Mouse (Mus musculus): ENCODE data around the gene Madcam1. TPM values are rescaled to one million over a fixed set of nuclear protein-coding genes. Genes with fewer than 3 reads are reported as not detected.

The Madcam1 gene
- polyA plus RNA-seq, 1 experiment from 2014 or later: 1.1 TPM

Other genes starting within 250 kb of the Madcam1 start
- not detected in 2 replicates for gene Vmn2r83, start 195.8 kb upstream of the Madcam1 start, polyA plus RNA-seq (2015; fragmentation: Nextera tagmentation; extraction: Ambion mirVana)
- 15.4 and 17.5 TPM in 2 replicates for gene Plpp2, start 130.8 kb upstream of the Madcam1 start, polyA plus RNA-seq (2015; fragmentation: Nextera tagmentation; extraction: Ambion mirVana)
- 58.8 and 59.5 TPM in 2 replicates for gene Mier2, start 109.4 kb upstream of the Madcam1 start, polyA plus RNA-seq (2015; fragmentation: Nextera tagmentation; extraction: Ambion mirVana)
- not detected in 2 replicates for gene Theg, start 77.2 kb upstream of the Madcam1 start, polyA plus RNA-seq (2015; fragmentation: Nextera tagmentation; extraction: Ambion mirVana)
- gene C2cd4c, start 50.5 kb upstream of the Madcam1 start, polyA plus RNA-seq (2015; fragmentation: Nextera tagmentation; extraction: Ambion mirVana): 0.11 and 0.17 TPM in 2 replicates
- 34.5 and 39.0 TPM in 2 replicates for gene Shc2, start 26.6 kb upstream of the Madcam1 start, polyA plus RNA-seq (2015; fragmentation: Nextera tagmentation; extraction: Ambion mirVana)
- gene Odf3l2, start 18.8 kb upstream of the Madcam1 start, polyA plus RNA-seq (2015; fragmentation: Nextera tagmentation; extraction: Ambion mirVana): not detected in 2 replicates
- gene Tpgs1, start 4.8 kb downstream of the Madcam1 start, polyA plus RNA-seq (2015; fragmentation: Nextera tagmentation; extraction: Ambion mirVana): 82.3 and 90.2 TPM in 2 replicates
- 98.3 and 98.7 TPM in 2 replicates for gene Cdc34, start 17.6 kb downstream of the Madcam1 start, polyA plus RNA-seq (2015; fragmentation: Nextera tagmentation; extraction: Ambion mirVana)
- 0.69 and 1.5 TPM in 2 replicates for gene Gzmm, start 24.5 kb downstream of the Madcam1 start, polyA plus RNA-seq (2015; fragmentation: Nextera tagmentation; extraction: Ambion mirVana)
- gene Bsg, start 39.9 kb downstream of the Madcam1 start, polyA plus RNA-seq (2015; fragmentation: Nextera tagmentation; extraction: Ambion mirVana): 750 and 762 TPM in 2 replicates
- 0.78 and 0.83 TPM in 2 replicates for gene Hcn2, start 52.1 kb downstream of the Madcam1 start, polyA plus RNA-seq (2015; fragmentation: Nextera tagmentation; extraction: Ambion mirVana)
- gene Polrmt, start 82.0 kb downstream of the Madcam1 start, polyA plus RNA-seq (2015; fragmentation: Nextera tagmentation; extraction: Ambion mirVana): 40.7 and 41.2 TPM in 2 replicates
- 1.7 and 2.7 TPM in 2 replicates for gene Fgf22, start 90.5 kb downstream of the Madcam1 start, polyA plus RNA-seq (2015; fragmentation: Nextera tagmentation; extraction: Ambion mirVana)
- gene Rnf126, start 102.4 kb downstream of the Madcam1 start, polyA plus RNA-seq (2015; fragmentation: Nextera tagmentation; extraction: Ambion mirVana): 96.2 and 98.5 TPM in 2 replicates
- gene Fstl3, start 112.7 kb downstream of the Madcam1 start, polyA plus RNA-seq (2015; fragmentation: Nextera tagmentation; extraction: Ambion mirVana): 1.9 and 2.8 TPM in 2 replicates
- 0.07 and 0.69 TPM in 2 replicates for gene Prss57, start 126.4 kb downstream of the Madcam1 start, polyA plus RNA-seq (2015; fragmentation: Nextera tagmentation; extraction: Ambion mirVana)
- 214 and 231 TPM in 2 replicates for gene Palm, start 129.0 kb downstream of the Madcam1 start, polyA plus RNA-seq (2015; fragmentation: Nextera tagmentation; extraction: Ambion mirVana)
- gene Misp, start 156.4 kb downstream of the Madcam1 start, polyA plus RNA-seq (2015; fragmentation: Nextera tagmentation; extraction: Ambion mirVana): 2.1 and 2.5 TPM in 2 replicates
- gene Ptbp1, start 189.9 kb downstream of the Madcam1 start, polyA plus RNA-seq (2015; fragmentation: Nextera tagmentation; extraction: Ambion mirVana): 87.9 and 114 TPM in 2 replicates
- gene Prtn3, start 209.9 kb downstream of the Madcam1 start, polyA plus RNA-seq (2015; fragmentation: Nextera tagmentation; extraction: Ambion mirVana): 14.3 and 14.7 TPM in 2 replicates
- 343 and 361 TPM in 2 replicates for gene Plppr3, start 210.1 kb downstream of the Madcam1 start, polyA plus RNA-seq (2015; fragmentation: Nextera tagmentation; extraction: Ambion mirVana)
- gene Elane, start 221.7 kb downstream of the Madcam1 start, polyA plus RNA-seq (2015; fragmentation: Nextera tagmentation; extraction: Ambion mirVana): 0.67 TPM in 1 of 2 replicates, not detected in the other
- not detected in 2 replicates for gene Cfd, start 226.3 kb downstream of the Madcam1 start, polyA plus RNA-seq (2015; fragmentation: Nextera tagmentation; extraction: Ambion mirVana)
- gene Med16, start 244.4 kb downstream of the Madcam1 start, polyA plus RNA-seq (2015; fragmentation: Nextera tagmentation; extraction: Ambion mirVana): 47.4 and 49.0 TPM in 2 replicates
- 40.5 and 48.8 TPM in 2 replicates for gene Gm26602, start 246.3 kb downstream of the Madcam1 start, polyA plus RNA-seq (2015; fragmentation: Nextera tagmentation; extraction: Ambion mirVana)

Data from neural tube, embryonic 13.5 days (tissue).